Mouse (Mus musculus) heart, postnatal 0 days (tissue): ENCODE measurements around the gene Rps19. TPM values are rescaled to one million over a fixed set of nuclear protein-coding genes. Genes with fewer than 3 reads are reported as not detected.
A peak's percentile ranks its signal among the peaks of the same experiment; 100 is the strongest.

ENCODE experiments used
- ATAC-seq: fragments of 200-750 bp; cut with Nextera tagmentation; 2 replicates; pipeline ENCODE4 v1.8.0; 2017; ENCODE audit warnings: low read depth, moderate number of reproducible peaks, moderate library complexity; ENCODE audit not compliant: insufficient read depth
- DNase-seq: peaks from one replicate; pipeline ENCODE4 v3.0.0-alpha.2; 2016; ENCODE audit warnings: low spot score
- H3K27ac ChIP-seq: fragments of 300-500 bp; sonication (generic); 2 replicates; pipeline ENCODE4 v1.5.1; 2014; ENCODE audit warnings: low read depth, mild to moderate bottlenecking
- H3K27me3 ChIP-seq: fragments of 300-500 bp; sonication (generic); 2 replicates; pipeline ENCODE4 v1.6.1; 2014; ENCODE audit warnings: low read length, mixed read lengths; ENCODE audit not compliant: control insufficient read depth, insufficient read depth
- H3K36me3 ChIP-seq: fragments of 300-500 bp; sonication (generic); replicated peaks from 2 replicates; pipeline ENCODE4 v1.6.1; 2014; ENCODE audit warnings: low read length, mixed read lengths; ENCODE audit not compliant: control insufficient read depth, insufficient read depth
- H3K4me1 ChIP-seq: fragments of 300-500 bp; sonication (generic); 2 replicates; pipeline ENCODE4 v1.6.1; 2014; ENCODE audit warnings: antibody characterized with exemption; ENCODE audit not compliant: control insufficient read depth, insufficient read depth
- H3K4me2 ChIP-seq: fragments of 300-500 bp; sonication (generic); 2 replicates; pipeline ENCODE4 v1.6.1; 2014; ENCODE audit warnings: low read depth, mild to moderate bottlenecking, low read length, moderate library complexity
- H3K4me3 ChIP-seq: fragments of 300-500 bp; sonication (generic); 2 replicates; pipeline ENCODE4 v1.5.1; 2014; ENCODE audit warnings: low read depth, low read length
- H3K9ac ChIP-seq: fragments of 300-500 bp; sonication (generic); replicated peaks from 2 replicates; pipeline ENCODE4 v1.6.1; 2014; ENCODE audit warnings: low read depth, low read length, mixed read lengths
- H3K9me3 ChIP-seq: fragments of 300-500 bp; sonication (generic); replicated peaks from 2 replicates; pipeline ENCODE4 v1.6.1; 2016; ENCODE audit warnings: low read length; ENCODE audit not compliant: control insufficient read depth
- CTCF ChIP-seq: IDR thresholded peaks from 2 replicates; pipeline ENCODE4 v1.5.1; 2016; ENCODE audit warnings: antibody characterized with exemption, control low read depth, low read depth
- EP300 ChIP-seq: IDR thresholded peaks from 2 replicates; pipeline ENCODE4 v1.6.1; 2016; ENCODE audit warnings: antibody characterized with exemption, low read depth
- WGBS: fragments of 180-500 bp; shearing (Covaris S2); extraction: QIAGEN DNeasy Blood & Tissue Kit; methylation state at CpG from one replicate; pipeline ENCODE4 v1.1.7; 2014; 5-methylcytosine and 5-hydroxymethylcytosine counted together
- polyA plus RNA-seq: library from polyadenylated mRNA; unstranded; fragments of >200 nt; fragmentation: Nextera tagmentation; extraction: Ambion mirVana; gene quantifications from 2 replicates; pipeline ENCODE4 v1.2.1, GENCODE M21; 2015
- total RNA-seq: library from RNA; depleted of rRNA; stranded (reverse); fragments of >200 nt; gene quantifications from 2 replicates; pipeline ENCODE4 v1.2.3, GENCODE M21; 2014; ENCODE audit warnings: low replicate concordance

Rps19 gene
- total and polyA plus RNA-seq, 2 experiments from 2014 or later, result 642 to 980 TPM

GRCm38 (mm10) chr7:24904936-24905335 is 20.8 kb downstream of the Rps19 start:
- Histone ChIP-seq H3K27me3 (no peaks in the 10 kb centered on the region), H3K9ac (peak overlapping the region; percentile 66), H3K4me1 (peaks cover 11% of the 10 kb centered on the region; the same call in 1 of the 2 replicates), H3K9me3 (no peaks in the 10 kb centered on the region), H3K4me2 (peak overlapping the region; percentile 84), H3K27ac (peak overlapping the region; percentile 64; the same call in 1 of the 2 replicates), H3K4me3 (peak overlapping the region; percentile 59), H3K36me3 (peaks cover 23% of the 10 kb centered on the region)
- DNase-seq (peak; percentile 81), ATAC-seq (peak; percentile 13; the same call in 1 of the 2 replicates)
- 12% methylated on average over 3 of the region's 3 CpGs for WGBS
- TF ChIP-seq EP300 (no peak), CTCF (peak; percentile 83)

- no peak for TF ChIP-seq EP300
- TF ChIP-seq CTCF, result no peak
- H3K9ac ChIP-seq, result no peak overlapping the region; the same call in 1 of the 2 replicates
- H3K4me2 ChIP-seq, result peak overlapping the region; percentile 40; the same call in 1 of the 2 replicates
- 21% methylated on average over 6 of the region's 6 CpGs for WGBS
- no peaks in the 10 kb centered on the region for H3K9me3 ChIP-seq
- no peak for DNase-seq
- peaks cover 32% of the 10 kb centered on the region for H3K36me3 ChIP-seq
- peaks cover 11% of the 10 kb centered on the region; the same call in 1 of the 2 replicates for H3K4me1 ChIP-seq
- ATAC-seq, result no peak
- H3K27ac ChIP-seq, result peak overlapping the region; percentile 67; the same call in 1 of the 2 replicates
- no peak overlapping the region; the same call in 1 of the 2 replicates for H3K4me3 ChIP-seq
- no peaks in the 10 kb centered on the region for H3K27me3 ChIP-seq
These were observed 22.4 kb downstream of the Rps19 start for GRCm38 (mm10) chr7:24906551-24906950.

GRCm38 (mm10) chr7:24907211-24907748 is 23.1 kb downstream of the Rps19 start:
- H3K9ac ChIP-seq, result no peak overlapping the region
- H3K27ac ChIP-seq, result peak overlapping the region; percentile 67; the same call in 1 of the 2 replicates
- no peak for ATAC-seq

GRCm38 (mm10) chr7:24912480-24912879 is 28.3 kb downstream of the Rps19 start:
- Histone ChIP-seq H3K9ac (no peak overlapping the region), H3K4me3 (no peak overlapping the region), H3K4me1 (no peaks in the 10 kb centered on the region), H3K27me3 (no peaks in the 10 kb centered on the region), H3K27ac (no peak overlapping the region), H3K9me3 (no peaks in the 10 kb centered on the region), H3K4me2 (no peak overlapping the region), H3K36me3 (peaks cover 63% of the 10 kb centered on the region)
- no peak for TF ChIP-seq CTCF
- no peak for TF ChIP-seq EP300
- WGBS, result 88% methylated on average over 14 of the region's 14 CpGs
- ATAC-seq (no peak), DNase-seq (no peak)

More at GRCm38 (mm10) chr7:24907211-24907748, 23.1 kb downstream of the Rps19 start:
- Histone ChIP-seq H3K36me3 (peaks cover 39% of the 10 kb centered on the region), H3K4me1 (peaks cover 6% of the 10 kb centered on the region; the same call in 1 of the 2 replicates), H3K9me3 (no peaks in the 10 kb centered on the region), H3K4me3 (no peak overlapping the region; the same call in 1 of the 2 replicates), H3K27me3 (no peaks in the 10 kb centered on the region), H3K4me2 (peak overlapping the region; percentile 40; the same call in 1 of the 2 replicates)
- DNase-seq, result no peak
- 46% methylated on average over 13 of the region's 13 CpGs for WGBS
- no peak for TF ChIP-seq EP300
- no peak for TF ChIP-seq CTCF

GRCm38 (mm10) chr7:24918763-24919323 is 34.7 kb downstream of the Rps19 start:
- ATAC-seq (no peak), DNase-seq (no peak)
- Histone ChIP-seq H3K27me3 (no peaks in the 10 kb centered on the region), H3K36me3 (peaks cover 69% of the 10 kb centered on the region), H3K4me2 (no peak overlapping the region), H3K4me1 (no peaks in the 10 kb centered on the region), H3K4me3 (no peak overlapping the region), H3K27ac (no peak overlapping the region), H3K9me3 (no peaks in the 10 kb centered on the region), H3K9ac (no peak overlapping the region)
- no peak for TF ChIP-seq EP300
- TF ChIP-seq CTCF, result no peak
- 91% methylated on average over 20 of the region's 20 CpGs for WGBS
